Mouse (Mus musculus) myocyte (in vitro differentiated cells): ENCODE data around the gene Prph. TPM values are rescaled to one million over a fixed set of nuclear protein-coding genes. Genes with fewer than 3 reads are reported as not detected.

Experiments
- H3K27me3 ChIP-seq: one replicate; pipeline ENCODE4 v1.6.1; 2011; ENCODE audit not compliant: control insufficient read depth, insufficient read depth, insufficient read length
- H3K36me3 ChIP-seq: one replicate; pipeline ENCODE4 v1.6.1; 2011; ENCODE audit not compliant: control insufficient read depth, insufficient read depth
- H3K4me2 ChIP-seq: one replicate; pipeline ENCODE4 v1.6.1; 2011; ENCODE audit warnings: low read depth, control low read depth
- H3K4me3 ChIP-seq: one replicate; pipeline ENCODE4 v1.5.1; 2011; ENCODE audit warnings: mild to moderate bottlenecking, control low read depth, moderate library complexity
- H3K79me2 ChIP-seq: one replicate; pipeline ENCODE4 v1.6.1; 2011; ENCODE audit not compliant: control insufficient read depth, insufficient read depth
- H3ac ChIP-seq: one replicate; pipeline ENCODE4 v1.6.1; 2011; ENCODE audit not compliant: control insufficient read depth, insufficient read length
- CEBPB ChIP-seq: IDR thresholded peaks from 2 replicates; pipeline ENCODE4 v1.6.1; 2011; ENCODE audit warnings: mild to moderate bottlenecking, moderate library complexity; ENCODE audit not compliant: poor library complexity, insufficient read depth, severe bottlenecking
- E2F4 ChIP-seq: IDR thresholded peaks from one replicate; pipeline ENCODE4 v1.6.1; 2011; ENCODE audit warnings: mild to moderate bottlenecking, control low read depth, moderate library complexity; ENCODE audit not compliant: insufficient read depth
- MAX ChIP-seq: IDR thresholded peaks from one replicate; pipeline ENCODE4 v1.6.1; 2011; ENCODE audit warnings: low read depth, mild to moderate bottlenecking, control low read depth
- MYOD1 ChIP-seq, 3 experiments: IDR thresholded peaks; one replicate each; pipeline ENCODE4 v1.6.1; 2011; ENCODE audit warnings: control low read depth in 2 of 3, low read depth in 2 of 3, mild to moderate bottlenecking in 2 of 3, moderate library complexity in 1 of 3; ENCODE audit not compliant: insufficient read length in 2 of 3, control insufficient read depth in 1 of 3
- MYOG ChIP-seq, 3 experiments: IDR thresholded peaks; one replicate each; pipeline ENCODE4 v1.6.1; 2011; ENCODE audit warnings: control low read depth in 2 of 3, low read depth in 2 of 3, mild to moderate bottlenecking in 2 of 3; ENCODE audit not compliant: insufficient read length in 2 of 3, control insufficient read depth in 1 of 3, insufficient read depth in 1 of 3
- POLR2A ChIP-seq: IDR thresholded peaks from one replicate; pipeline ENCODE4 v1.6.1; 2011; ENCODE audit warnings: low read depth, mild to moderate bottlenecking, control low read depth, moderate library complexity; ENCODE audit not compliant: insufficient read length
- POLR2AphosphoS2 ChIP-seq: IDR thresholded peaks from one replicate; pipeline ENCODE4 v1.6.1; 2011; ENCODE audit warnings: low read depth, control low read depth; ENCODE audit not compliant: insufficient read length
- REST ChIP-seq: IDR thresholded peaks from one replicate; pipeline ENCODE4 v1.6.1; 2011; ENCODE audit warnings: mild to moderate bottlenecking, control low read depth, moderate library complexity; ENCODE audit not compliant: insufficient read depth, insufficient read length
- SRF ChIP-seq: IDR thresholded peaks from one replicate; pipeline ENCODE4 v1.6.1; 2011; ENCODE audit warnings: low read depth; ENCODE audit not compliant: control insufficient read depth, insufficient read length
- TCF12 ChIP-seq: IDR thresholded peaks from one replicate; pipeline ENCODE4 v1.6.1; 2011; ENCODE audit warnings: mild to moderate bottlenecking, control low read depth; ENCODE audit not compliant: poor library complexity, insufficient read depth, severe bottlenecking
- TCF3 ChIP-seq: IDR thresholded peaks from one replicate; pipeline ENCODE4 v1.6.1; 2011; ENCODE audit warnings: low read depth, control low read depth; ENCODE audit not compliant: insufficient read length
- USF1 ChIP-seq: IDR thresholded peaks from one replicate; pipeline ENCODE4 v1.6.1; 2011; ENCODE audit warnings: low read depth, mild to moderate bottlenecking, control low read depth, moderate library complexity
- polyA plus RNA-seq: library from polyadenylated mRNA; unstranded; fragments of >200 nt; fragmentation: generic; extraction: Trizol; gene quantifications from one replicate; pipeline ENCODE4 v1.2.1, GENCODE M21; 2012; ENCODE audit warnings: missing spikeins

The Prph gene
- polyA plus RNA-seq, 1 experiment, result 0.98 TPM

GRCm38 (mm10) chr15:99031388-99031675 lies 23.6 kb upstream of the Prph start:
- no peak for TF ChIP-seq POLR2A
- no peak for TF ChIP-seq MYOG (IDR thresholded peaks at IDR 0.05; ENCODE audit: control insufficient read depth in 1 of 3, insufficient read depth in 1 of 3, insufficient read length in 2 of 3, low read depth in 2 of 3)
- no peak for TF ChIP-seq TCF3
- no peak for TF ChIP-seq REST
- TF ChIP-seq SRF, result no peak
- no peak for TF ChIP-seq POLR2AphosphoS2
- no peak for TF ChIP-seq TCF12
- TF ChIP-seq USF1, result no peak
- no peak for TF ChIP-seq E2F4
- no peak for TF ChIP-seq MYOD1 (IDR thresholded peaks at IDR 0.05; ENCODE audit: control insufficient read depth in 1 of 3, insufficient read length in 2 of 3, low read depth in 2 of 3)
- no peak for TF ChIP-seq MAX
- TF ChIP-seq CEBPB, result no peak
- Histone ChIP-seq H3K79me2 (peaks cover 55% of the 10 kb centered on the region), H3ac (no peak overlapping the region), H3K4me3 (peak overlapping the region; percentile 98), H3K36me3 (peaks cover 20% of the 10 kb centered on the region), H3K4me2 (peak overlapping the region; percentile 94), H3K27me3 (no peaks in the 10 kb centered on the region)

DNA sequence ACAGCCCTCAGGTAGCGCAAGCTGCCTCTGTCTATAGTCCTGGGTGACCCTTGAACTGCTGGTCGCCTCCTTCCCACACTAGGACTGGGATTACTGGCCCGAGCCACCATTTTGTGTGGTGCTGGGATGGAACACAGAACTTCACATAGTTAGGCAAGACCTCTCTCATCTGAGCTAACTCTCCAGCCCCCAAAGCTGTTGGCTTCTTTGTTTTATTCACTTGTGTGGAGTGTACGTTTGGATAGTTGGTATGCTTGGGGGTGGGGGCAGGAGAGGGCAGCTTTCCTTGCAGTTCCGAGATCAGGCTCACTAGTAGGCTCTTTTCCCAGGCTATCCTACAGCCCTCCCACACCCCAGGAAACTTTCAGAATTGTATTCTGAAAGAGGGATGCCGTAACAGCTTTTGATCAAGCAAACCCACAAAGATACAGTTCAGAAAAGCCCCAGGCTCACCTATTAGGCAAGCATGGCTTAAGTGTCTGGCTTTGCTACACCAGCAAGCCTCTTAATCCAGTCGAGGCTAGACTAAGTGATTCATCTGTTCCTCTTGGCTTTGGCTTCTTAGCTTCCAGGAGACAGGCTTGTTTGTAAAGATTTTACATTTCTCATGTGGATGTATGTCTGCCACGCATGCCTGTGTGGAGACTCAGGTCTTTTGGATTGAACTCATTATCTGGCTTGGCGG lies 22.8 kb upstream of the Prph start:
- peaks cover 26% of the 10 kb centered on the region for H3K36me3 ChIP-seq
- H3K4me2 ChIP-seq, result peak overlapping the region; percentile 94
- H3K27me3 ChIP-seq, result no peaks in the 10 kb centered on the region
- peak overlapping the region; percentile 98 for H3K4me3 ChIP-seq
- TF ChIP-seq POLR2AphosphoS2 (peak; percentile 38), E2F4 (no peak), POLR2A (peak; percentile 29)
- peaks cover 55% of the 10 kb centered on the region for H3K79me2 ChIP-seq
- peak overlapping the region; percentile 23 for H3ac ChIP-seq

DNA sequence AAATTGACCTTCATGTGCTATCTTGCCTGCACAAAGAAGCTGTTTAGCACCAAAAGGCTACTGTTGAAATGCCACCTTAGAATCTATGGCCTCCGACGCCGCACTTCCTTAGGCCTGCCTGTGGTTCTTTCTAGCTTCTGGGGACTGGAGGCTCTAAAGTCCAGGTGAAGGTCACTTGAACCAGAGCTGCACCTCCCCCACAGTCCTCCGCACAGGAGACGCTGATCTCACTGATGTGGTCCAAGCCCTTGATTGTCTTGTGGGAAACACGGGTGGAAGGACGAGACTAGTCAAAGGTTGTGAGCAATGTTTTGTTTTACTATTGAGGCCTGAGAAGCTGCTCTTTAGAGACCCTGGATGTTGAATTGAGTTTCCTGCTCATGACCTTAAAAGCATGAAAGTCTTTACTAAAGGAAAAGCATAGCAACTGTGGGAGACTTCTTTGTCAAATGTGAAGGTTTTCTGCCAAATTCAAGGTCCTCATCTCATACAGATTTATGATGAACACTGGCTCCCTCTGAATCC lies 22.2 kb upstream of the Prph start:
- Histone ChIP-seq H3K4me3 (peak overlapping the region; percentile 98), H3K79me2 (peaks cover 55% of the 10 kb centered on the region), H3ac (peak overlapping the region; percentile 23), H3K27me3 (no peaks in the 10 kb centered on the region), H3K4me2 (peak overlapping the region; percentile 94), H3K36me3 (peaks cover 27% of the 10 kb centered on the region)
- TF ChIP-seq POLR2A (peak; percentile 24), MYOD1 (IDR thresholded peaks at IDR 0.05; ENCODE audit: control insufficient read depth in 1 of 3, insufficient read length in 2 of 3, low read depth in 2 of 3) (no peak)

GRCm38 (mm10) chr15:99033498-99034270 lies 21.3 kb upstream of the Prph start:
- H3K36me3 ChIP-seq, result peaks cover 35% of the 10 kb centered on the region
- H3ac ChIP-seq, result no peak overlapping the region
- H3K27me3 ChIP-seq, result no peaks in the 10 kb centered on the region
- H3K4me3 ChIP-seq, result peak overlapping the region; percentile 98
- H3K79me2 ChIP-seq, result peaks cover 55% of the 10 kb centered on the region
- peak overlapping the region; percentile 94 for H3K4me2 ChIP-seq
- no peak for TF ChIP-seq MYOD1 (IDR thresholded peaks at IDR 0.05; ENCODE audit: control insufficient read depth in 1 of 3, insufficient read length in 2 of 3, low read depth in 2 of 3)
- TF ChIP-seq TCF12, result no peak
- TF ChIP-seq E2F4, result no peak
- no peak for TF ChIP-seq CEBPB

DNA sequence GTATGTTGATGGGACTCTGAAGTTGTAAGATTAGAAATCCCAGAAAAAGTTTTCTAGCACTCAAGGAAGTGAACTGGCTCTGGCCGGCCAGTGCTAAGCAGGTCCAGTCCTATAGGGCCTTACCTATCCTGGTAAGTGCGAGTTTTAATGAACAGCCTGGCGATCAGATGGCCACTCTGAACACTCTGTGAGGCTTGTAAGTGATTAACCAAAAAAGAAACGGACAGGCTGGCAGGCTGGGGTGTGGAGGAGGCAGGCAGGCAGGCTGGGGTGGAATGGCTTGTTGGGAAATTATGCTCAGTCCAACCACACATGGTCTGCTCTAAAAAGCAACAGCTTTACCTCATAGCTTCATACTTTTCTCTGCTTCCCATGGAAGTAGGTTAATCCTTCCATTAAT lies 19.5 kb upstream of the Prph start:
- Histone ChIP-seq H3K4me3 (no peak overlapping the region), H3K27me3 (no peaks in the 10 kb centered on the region), H3K79me2 (peaks cover 53% of the 10 kb centered on the region), H3K36me3 (peaks cover 38% of the 10 kb centered on the region), H3ac (no peak overlapping the region), H3K4me2 (no peak overlapping the region)
- TF ChIP-seq CEBPB (no peak), SRF (no peak), POLR2AphosphoS2 (no peak), TCF3 (no peak), POLR2A (no peak), E2F4 (no peak), MAX (no peak), REST (no peak), MYOG (IDR thresholded peaks at IDR 0.05; ENCODE audit: control insufficient read depth in 1 of 3, insufficient read depth in 1 of 3, insufficient read length in 2 of 3, low read depth in 2 of 3) (no peak), TCF12 (no peak), MYOD1 (IDR thresholded peaks at IDR 0.05; ENCODE audit: control insufficient read depth in 1 of 3, insufficient read length in 2 of 3, low read depth in 2 of 3) (no peak), USF1 (no peak)
